Mouse (Mus musculus): Measurements from ENCODE around the gene Crygn.
"Not testable (repeated sequence)": the region's sequence is repeated elsewhere in the genome, so short reads cannot be mapped to it uniquely, and the experiment has no call there.

The Crygn gene

DNA sequence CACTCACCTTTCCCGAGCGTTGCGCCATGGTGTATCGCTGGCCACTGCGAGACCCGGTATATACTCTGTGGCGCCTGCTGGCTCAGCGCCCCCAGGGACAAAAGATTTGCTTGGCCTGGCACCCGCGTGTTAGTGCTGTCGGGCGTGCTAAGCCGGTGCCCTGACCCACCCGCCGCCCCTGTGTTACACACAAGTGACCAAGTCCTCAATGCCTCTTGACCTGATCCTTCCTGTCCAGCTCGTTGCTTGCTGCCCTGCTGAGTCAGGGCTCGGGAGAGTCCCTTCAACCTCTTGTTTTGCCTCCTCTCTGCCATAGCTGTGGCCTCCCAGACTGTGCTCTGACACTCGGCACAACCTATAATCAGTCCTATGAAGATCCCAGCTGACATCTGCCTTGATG is at the start of gene Crygn:
Crygn (minus strand) TSS at position 193 of the 400 bp plus-strand sequence.
- DNase-seq, result no peak

DNA sequence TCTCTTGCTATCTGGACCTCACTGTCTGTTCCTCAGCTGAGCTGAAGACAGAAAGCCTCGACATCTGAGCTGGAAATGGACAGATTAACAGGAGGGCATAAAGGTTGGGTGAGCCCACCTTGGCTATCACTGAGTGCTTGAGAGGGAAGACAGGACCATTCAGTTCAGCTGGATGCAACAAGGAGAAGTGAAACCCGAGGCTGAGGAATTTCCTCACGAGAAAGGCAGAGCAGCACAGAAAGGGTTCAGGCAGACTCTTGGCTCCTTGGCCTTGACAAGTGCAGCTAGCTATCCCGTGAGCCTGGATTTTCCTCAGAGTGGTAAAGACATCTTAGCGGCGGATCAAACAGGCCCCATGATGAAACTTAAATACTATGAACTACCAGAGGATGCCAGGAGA is 47.4 kb upstream of the Crygn start:
- DNase-seq, result no peak

DNA sequence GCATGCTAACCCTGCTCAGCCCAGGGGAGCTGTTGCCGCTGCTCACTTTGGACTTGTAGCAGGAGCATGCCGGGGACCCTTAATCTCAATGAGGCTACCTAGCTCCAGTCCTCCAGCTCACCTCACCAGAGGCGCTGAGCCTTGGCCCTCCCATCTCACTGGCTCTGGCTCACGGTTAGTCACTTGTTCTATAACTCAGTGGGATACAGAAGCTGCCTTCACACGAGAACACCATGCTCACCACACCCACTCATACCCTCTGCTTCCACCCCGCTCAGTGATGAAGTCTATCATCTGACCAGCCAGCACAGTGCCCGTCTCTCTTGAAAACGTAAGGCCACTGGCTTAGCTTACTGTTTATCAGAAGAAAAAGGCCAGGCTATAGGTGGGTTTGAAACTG is 46.9 kb upstream of the Crygn start:
- no peak for DNase-seq

DNA sequence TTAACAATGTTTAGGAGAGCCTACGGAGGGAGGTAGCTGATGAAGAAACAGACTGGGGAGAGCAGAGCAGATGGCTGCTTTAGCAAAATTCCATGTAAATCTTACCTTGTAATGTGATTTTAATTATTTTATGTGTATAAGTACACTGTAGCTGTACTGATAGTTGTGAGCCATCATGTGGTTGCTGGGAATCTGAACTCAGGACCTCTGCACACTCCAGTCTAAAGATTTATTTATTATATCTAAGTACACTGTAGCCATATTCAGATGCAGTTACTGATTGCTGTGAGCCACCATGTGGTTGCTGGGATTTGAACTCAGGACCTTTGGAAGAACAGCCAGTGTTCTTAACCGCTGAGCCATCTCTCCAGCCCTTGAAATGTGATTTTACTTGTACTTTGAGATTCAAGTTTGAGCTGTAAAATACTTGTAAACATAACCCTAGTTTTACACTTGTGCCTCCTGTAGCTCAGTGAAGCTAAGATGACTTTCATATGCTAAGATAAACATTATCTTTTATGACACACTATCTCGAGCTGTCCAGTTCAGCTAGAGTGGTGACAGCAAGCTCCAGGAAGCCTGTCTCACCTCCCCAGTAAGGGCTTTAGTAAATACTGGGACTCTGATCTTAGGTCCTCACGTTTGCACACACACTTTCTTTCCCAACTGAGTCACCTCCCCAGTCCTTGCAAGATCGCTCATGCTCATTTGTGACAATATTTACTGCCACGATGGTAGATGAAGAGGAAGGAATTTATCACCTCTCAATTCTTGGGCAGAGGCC is 44.2 kb upstream of the Crygn start:
- DNase-seq, result no peak

DNA sequence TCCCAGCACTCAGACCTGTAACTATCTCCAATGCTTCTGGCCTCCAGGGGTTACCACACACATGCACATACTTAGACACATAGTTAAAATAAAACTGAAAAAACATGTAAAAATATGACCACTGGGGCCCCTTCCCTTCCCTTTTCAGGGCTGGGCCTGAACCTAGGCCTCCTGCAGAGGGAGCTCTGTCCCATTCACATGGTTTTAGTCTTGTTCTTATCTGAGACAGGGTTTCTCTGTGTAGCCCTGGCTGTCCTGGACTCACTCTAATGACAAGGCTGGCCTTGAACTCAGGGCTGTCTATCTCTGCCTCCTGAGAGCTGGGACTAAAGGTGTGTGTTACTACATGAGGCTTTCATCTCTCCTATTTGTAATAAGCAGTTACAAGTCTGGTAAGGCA is 42.6 kb upstream of the Crygn start:
- no peak for DNase-seq

DNA sequence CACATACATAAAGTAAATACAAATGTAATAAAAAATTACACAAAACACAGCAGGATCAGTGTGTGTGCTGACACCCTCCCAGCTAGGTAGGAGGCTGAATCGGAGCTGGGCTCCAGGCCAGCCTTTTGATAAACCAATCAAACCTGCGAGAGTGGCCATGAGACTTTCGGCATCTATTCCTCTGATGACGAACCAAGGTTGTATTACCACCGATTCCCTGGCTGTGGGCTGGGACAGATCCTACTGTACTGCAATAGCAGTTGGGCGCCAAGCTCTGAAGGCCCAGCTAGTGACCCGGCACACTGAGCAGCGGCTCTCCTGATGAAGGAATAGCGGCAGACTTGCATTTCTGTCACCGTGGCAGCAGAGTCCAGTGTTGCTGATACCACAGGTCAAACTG is 40.8 kb upstream of the Crygn start:
- no peak for DNase-seq

DNA sequence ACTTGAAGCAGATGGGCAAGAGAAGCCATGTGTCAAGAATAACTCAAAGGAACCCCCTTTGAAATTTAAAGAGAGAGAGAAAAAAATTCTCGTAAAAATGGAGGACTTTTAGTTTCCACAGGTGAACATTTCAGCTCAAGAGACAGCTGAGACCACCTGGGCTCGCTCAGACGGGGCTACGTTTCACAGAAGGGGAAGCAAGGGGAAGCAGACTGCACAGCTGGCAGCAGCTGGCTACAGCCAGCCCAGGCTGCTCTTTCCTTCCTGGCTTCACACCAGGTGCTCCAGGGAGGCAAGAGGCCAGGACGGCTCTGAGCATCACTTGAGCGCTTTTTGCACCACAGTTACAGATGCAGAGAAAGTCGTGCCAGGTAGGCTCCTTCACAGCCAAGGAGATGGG is 40.0 kb upstream of the Crygn start:
- DNase-seq, result no peak

DNA sequence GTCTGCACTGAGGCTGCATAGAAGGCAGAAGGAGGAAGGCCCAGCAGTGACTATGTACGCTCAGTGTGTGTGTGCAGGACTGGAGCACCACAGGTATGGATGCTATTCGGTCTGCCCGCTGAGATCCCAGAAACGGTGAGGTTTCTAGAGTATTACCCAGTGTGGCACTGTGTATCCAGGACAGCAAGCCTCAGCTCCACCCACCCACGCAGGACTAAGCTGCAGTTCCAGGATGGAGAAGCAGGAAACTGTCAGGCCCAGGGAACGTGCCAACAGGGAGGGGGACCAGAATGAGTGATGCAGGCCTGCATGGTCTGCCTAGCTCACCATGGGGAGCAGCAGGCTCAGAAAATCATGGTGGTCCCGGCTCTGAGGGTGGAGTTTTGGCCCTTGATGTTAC is 35.2 kb upstream of the Crygn start:
- no peak for DNase-seq

DNA sequence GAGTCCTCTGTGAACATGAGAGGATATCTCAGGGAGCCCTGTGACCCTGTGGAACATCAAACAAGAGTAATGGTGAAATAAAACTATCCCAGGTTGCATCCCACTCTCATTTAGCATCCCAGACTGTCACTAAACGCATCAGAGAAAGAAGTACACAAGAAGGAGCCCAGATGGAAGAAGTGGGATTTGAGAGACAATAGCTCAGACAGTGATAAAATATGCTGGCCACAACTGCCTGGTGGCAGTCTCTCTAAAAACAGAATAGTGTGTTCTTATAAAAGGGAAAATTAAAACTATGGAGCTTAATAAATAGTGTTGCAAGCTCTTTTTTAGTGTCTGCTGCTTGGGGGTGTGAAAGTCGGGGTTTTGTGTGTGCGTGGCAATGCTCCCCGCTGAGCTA is 25.1 kb upstream of the Crygn start:
- DNase-seq, result no peak

DNA sequence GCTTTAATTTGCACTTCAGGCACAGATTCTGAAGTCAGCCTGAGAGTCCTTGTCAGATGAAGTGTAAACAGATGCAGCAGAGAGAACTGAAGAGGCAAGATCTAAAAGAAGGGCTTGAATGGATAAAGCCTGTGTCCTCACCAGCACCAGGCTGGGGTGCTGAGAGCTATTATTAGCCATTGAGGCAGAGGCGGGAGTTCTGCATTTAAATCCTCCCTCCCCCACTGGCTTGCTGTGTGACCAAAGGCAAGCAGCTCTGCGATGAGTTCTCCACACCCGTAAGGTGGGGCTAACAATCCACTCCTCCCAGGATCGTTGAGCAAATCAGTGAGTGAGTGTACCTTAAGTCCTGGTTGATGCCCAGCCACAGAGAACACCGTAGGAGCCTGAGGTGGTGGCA is 23.2 kb upstream of the Crygn start:
- DNase-seq, result no peak

DNA sequence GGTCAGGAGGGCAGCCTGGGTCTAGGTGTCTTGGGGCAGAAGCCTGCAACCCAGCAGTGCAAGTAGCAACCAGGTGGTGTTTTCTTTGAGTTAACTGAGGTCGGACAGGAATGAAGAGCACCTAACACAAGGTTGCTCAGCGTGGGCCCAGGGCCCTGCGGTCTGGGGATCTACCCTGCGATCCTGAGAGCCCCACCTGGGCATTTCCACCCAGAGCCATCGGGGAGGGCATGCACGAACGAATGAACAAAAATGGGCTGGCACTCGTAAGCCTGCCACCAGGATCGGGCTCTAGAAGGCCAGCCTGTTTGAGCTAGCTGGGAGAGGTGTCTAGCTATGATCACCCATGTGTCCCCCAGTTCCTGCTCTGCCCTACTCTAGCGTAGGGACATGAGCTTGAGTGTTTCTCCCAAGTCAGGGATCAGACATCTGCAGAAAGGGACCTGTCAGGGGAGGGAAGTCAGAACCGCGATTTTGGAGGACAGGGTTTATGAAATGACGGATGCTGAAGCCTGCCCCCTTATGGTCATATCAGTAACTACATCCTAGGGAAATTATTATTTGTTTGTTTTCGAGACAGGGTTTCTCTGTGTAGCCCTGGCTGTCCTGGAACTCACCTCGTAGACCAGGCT is 22.2 kb upstream of the Crygn start:
- no peak for DNase-seq

DNA sequence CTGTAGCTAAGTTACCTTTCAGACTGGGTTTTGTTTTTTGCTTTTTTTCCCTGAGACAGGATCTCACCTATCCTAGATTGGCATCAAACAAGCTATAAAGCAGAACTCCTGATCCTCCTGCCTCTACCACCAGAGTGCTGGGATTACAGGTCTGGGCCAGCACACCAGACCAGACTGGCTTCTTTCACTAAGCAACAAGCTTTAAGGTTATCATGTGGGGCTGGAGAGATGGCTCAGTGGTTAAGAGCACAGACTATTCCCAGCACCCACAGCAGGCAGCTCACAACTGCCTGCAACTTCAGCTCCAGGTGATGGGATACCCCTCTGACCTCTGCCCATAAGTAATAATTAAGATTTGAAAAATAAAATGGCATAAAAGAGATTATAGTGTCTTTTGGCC is 21.5 kb upstream of the Crygn start:
- no peak for DNase-seq

DNA sequence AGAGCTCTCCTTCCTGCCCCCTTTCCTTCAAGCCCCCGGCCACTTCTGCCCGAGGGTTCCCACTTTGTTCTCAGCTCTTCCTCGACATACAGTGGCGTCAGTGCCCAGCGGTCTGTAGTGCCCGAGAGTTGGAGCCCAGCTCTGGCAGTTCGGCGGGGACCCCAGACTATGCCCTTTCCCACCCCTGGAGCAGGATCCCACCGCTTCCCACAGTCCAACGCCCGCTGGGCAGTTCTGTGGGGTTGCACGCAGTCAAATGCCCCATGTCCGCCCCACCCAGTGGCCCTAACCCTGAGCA is 21.0 kb upstream of the Crygn start:
- DNase-seq, result no peak

DNA sequence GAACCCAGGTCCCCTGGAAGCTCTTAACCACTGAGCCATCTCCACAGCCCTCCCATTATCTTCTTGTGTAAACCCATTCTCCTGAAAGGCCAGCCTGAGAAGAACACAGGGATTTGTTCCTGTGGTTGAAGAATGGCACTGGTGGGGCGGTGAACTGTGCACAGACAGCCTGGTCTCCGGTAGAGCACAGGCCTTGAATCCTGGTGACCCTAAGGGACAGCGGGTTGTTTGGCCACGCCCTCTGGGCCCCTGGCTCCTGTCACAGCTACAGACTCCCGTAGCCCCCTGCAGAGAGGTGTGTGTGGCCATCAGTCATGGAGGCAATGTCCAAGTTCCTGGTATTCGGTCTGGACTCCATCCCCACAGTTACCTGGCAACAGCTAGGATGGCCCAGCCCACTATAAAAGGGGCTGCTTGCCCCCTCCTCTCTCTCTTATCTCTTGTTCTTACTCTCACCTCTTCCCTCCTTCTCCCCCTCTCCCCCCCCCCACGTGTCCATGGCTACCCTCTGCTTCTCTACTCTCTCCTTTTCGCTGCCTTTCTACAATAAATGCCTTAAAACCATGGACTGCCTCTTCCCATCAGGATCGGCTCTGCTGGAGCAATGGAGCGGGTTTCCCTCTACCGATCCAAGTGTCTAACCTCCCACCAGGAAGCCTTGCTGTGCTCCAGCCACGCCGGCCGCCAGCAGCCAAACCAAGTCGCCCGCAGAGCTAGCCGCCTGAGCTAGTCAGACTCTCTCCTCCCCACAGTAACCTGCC is 20.5 kb upstream of the Crygn start:
- DNase-seq, result no peak

DNA sequence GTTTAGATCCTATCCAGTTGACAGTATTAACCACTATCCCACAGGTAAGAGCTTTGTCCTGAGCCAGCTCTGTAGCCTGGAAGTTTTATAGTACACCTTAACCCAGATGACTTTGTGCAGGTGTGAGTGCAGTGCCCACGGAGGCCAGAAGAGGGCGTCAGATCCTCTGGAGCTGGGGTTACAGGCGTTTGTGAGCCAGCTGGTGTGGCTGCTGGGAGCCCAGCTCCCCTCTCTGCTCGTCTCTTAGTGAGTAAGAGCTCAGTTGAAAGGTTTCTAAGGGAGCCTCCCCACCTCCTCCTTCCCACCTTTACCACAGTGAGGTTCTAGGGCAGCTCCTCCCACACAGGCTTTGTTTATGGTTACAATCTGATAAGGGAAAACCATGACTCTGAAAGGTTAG is 18.9 kb upstream of the Crygn start:
- DNase-seq, result no peak

DNA sequence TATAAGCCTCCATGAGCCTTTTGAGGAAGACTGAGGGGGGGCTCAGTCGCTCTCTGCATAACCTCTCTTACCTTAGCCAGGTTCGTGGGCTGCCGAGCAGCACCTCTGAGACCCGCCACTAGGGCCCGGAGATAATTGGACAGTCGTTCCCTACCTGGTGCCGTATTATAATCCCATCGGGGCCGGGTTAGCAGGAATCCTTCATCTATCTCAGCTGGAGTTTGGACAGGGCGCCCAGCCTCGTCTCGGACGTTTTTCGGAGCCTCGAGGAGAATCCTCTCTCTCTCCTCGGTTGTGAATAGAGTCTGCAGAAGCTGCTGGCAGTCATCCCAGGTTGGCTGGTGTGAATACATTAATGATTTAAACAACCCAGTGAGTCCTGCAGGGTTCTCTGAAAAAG is 16.7 kb upstream of the Crygn start:
- DNase-seq, result not testable (repeated sequence)

DNA sequence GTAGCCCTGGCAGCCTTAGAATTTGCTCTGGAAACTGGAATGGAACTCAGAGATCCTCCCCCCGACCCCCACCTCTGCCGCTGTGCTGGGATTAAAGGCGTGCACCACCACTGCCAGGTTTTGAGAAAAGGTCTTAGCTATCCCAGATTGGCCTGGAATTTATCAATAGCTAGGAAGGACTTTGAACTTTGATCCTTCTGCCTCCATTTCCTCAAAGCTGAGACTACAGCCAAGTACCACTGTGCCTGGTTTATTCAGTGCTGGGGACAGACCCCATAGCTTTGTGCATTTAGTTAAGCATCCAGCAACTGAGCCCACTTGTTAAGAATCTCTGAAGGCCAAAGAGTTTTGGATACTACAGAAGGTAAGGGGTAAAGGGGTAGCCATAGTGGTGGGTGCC is 877 bp downstream of the Crygn start:
- no peak for DNase-seq

DNA sequence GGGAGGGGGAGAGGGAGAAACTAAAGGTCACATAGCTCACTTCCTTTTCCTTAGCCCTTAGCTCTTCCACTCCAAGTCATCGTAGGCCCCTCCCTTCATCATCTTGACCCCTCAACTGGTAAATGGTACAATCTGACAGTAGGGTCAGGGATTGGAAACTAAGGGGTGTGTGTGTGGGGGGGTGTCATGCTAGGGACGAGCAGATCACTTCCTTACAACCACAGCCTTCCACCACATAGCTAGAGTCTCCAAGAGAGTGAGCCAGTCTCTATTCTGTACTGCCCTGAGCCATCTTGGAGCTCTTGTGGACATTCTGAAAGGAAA is 5.7 kb downstream of the Crygn start:
- DNase-seq, result no peak

DNA sequence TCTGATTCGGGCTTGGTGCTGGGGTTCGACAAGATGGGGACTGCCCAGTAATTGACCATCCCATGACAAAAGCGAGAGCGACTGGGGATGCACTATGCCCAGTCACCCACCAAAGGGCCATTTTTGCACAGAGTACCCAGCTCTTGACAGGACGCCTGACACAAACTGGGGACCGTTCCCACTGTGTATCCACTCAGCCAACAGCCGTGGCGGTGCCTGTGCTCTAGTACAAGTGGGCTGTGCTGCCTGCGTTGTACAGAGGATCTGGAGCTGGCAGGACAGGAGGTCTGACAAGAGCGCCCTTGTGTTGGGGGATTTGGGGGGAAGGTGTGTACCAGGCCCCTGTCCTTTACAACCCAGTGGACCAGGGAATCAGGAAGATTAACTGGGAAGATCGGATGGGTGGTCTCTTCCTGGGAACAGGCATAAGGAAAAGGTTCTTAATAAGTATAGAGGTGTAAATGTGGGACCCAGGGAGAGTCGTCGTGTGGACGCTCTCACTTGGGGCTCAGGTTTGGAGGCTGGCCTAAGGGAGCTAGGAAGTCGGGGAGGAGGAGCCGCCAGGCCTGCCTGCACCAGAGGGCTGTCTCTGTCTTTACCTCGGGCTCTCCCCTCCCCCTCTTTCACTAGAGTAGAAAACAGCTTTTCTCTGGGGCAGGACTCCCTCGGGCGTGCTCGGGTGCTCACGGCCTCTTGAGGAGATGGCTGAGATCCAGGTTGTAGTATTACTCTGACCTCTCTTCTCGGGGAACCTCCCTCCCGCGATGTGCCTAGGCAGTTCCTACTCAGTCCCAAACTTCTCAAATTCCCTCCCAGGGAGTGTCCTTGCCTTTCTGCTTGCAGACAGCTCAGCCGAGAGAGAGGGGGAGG is 6.3 kb downstream of the Crygn start:
- DNase-seq, result peak; percentile 48 to 65

DNA sequence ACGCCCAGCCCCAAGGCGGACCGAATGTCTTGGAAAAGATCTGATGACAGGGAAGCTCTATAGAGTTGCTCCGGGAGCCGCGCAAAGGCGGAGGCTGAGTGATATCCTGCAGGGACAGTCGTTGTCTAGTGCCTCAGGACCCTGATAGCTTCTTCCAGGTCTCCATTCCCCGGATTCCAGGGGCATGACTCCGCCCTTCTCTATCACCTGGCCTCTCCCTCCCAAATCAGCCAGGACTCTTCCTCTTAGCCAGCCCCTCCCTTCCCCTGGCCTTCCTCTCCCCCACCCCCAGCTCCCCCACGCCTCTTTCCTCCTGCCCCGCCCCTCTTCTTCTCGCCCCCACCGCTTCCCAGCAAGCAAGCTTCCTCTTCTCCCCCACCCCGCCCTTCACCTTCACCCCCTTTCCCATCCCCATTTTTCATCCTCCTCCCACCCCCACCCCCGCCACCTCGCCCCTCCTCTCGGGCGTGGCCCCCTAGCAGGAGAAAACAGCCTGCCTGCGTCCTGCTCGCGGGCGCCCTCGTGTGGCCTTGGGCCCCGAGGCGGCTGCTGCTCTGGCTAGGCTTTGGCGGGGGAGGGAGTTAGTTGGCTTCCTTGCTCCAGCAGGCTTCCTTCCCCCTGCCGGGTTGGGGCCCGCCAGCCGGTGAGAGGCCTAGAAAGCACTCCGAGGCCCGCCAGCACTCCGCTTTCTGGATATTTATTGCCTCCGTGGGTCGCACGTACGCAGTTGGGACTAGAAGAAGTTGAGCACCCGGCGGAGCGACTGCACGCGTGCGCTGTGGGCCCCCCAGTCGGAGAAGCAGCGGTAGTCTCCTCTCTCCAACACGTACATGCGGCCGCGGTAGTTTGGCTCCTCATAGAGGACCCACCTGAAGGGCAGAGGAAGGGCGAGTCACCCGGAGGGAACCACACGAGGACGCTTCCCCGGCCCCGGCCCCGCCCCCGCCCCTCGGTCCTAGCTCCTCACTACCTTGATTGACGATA is 7.2 kb downstream of the Crygn start:
- peak; percentile 78 to 79 for DNase-seq

DNA sequence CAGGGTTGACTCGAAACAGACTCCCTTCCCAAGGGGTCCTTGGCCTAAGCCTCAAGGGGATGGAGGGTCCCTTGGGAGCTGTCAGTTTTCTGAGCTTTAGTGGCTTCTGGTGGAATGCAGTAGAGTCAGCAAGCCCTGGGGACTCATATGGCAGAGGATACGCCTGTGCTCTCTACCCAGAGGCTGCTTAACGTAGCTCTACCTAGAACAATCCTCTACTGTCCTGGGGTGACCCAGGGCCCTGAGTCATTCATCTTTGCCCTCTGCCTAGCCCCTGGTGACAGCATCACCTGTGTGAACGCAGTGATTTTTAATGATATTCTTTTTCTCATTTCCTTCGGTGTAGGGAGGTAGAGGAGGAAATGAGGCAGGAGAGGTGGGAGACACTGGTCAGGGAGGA is 8.1 kb downstream of the Crygn start:
- no peak for DNase-seq

DNA sequence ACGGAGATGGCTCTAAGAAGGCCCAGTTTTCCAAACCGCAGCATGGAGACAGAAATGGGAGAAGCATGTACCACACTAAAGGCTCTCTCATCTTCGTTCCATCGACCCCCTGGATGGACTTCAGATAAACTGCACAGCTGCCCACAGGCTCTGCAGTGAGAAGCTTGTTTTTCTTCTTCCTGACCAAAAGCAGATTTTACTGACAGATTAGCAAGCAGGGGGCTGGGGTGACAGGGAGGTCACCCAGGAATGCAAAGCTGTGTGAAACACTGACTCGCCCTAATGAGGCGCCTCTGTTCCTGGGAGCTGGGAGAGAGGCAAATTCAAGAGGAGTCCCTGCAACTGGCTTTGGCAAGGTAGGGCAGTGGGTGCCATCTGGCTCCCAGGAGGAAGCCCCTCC is 10.3 kb downstream of the Crygn start:
- no peak for DNase-seq

Data from thymus, adult 18-20 months (tissue).